Mouse (Mus musculus): Measurements from ENCODE around the gene Miga2.

Gene Miga2

DNA sequence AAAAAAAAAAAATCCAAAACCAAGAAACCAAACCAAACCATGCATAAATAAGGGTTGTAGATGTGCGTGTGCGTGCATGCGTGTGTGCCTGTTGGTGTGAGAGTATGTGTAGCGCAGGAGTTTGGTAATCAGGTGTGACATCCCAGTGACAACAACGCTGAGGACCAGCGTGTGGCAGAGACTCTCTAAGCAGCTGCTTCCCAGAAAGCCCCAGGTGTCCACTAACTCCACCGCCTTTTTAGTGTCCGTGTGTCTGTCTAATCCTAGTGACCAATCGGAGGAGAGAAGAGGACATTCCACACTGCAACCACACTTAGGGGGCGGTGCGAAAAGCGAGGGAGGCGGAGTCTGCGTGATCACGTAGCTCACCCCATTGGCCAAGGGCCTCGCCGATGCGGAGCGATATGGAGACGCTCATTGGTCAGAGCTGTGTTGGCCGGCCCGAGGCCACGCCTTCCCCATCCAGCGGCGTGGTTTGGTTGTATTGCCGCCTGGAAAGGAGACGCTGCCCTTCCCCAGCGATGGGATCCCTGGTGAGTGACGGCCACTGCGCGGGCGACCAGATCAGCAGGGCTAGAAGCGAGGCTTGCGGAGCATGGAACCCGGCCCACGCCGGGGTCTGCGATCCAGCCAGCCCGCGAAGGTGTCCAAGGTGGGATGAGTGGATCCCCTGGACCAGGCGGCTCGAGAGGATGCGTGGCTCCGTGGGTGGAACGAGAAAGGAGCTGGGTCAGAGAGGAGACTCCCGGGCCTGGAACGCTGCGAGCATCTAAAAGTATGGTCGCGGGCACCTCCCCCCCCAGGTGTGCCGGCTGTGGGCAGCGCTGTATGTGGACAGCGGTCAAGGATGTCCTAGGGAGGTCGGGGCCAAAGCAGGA is at the start of gene Miga2:
Miga2 (plus strand) TSS at position 461 of the 878 bp plus-strand sequence.
- peak; percentile 87 to 93 for DNase-seq (ENCODE audit: low read depth in 2 of 2, low spot score in 2 of 2)

DNA sequence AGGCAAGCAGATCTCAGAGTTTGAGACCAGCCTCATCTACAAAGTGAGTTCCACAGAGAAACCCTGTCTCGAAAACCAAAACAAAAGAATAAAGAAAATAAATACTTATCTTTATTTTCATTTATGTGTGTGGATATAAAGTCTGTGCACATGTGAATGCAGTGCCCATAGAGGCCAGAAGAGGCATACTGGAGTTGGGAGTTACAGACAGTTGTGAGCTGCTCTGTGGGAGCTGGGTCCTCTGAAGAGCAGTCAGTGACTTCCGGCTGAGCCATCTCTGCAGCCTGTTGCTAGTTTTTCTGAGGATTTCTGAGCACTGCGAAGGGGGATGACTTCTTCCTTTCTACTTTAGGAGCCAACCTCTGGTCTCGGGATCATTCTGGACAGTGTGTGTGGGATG is 47.9 kb upstream of the Miga2 start:
- no peak for DNase-seq (ENCODE audit: low read depth in 2 of 2, low spot score in 2 of 2)

GRCm38 (mm10) chr2:30316955-30317354 is 47.1 kb upstream of the Miga2 start:
- no peak for DNase-seq (ENCODE audit: low read depth in 2 of 2, low spot score in 2 of 2)

DNA sequence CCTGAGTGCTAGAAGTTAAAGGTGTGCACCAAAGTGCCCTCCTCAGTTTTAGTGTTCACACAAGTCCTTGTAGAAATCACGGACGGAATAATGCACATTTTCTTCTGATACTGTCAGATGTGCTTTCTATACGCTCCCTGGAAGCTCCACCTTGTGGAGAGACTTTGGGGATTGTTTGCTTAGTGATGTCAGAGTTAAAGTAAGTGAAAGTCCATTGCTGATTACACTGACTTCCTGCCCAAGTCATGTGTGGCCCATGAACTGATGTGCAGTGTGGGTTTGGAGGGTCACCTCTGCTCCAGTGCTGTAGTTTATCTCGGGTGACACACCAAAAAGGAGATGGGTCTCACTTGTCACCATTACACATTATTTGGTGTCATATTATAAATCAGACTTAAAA is 44.8 kb upstream of the Miga2 start:
- DNase-seq (ENCODE audit: low read depth in 2 of 2, low spot score in 2 of 2): no peak

GRCm38 (mm10) chr2:30323111-30323510 is 40.9 kb upstream of the Miga2 start:
- DNase-seq (ENCODE audit: low read depth in 2 of 2, low spot score in 2 of 2): no peak

DNA sequence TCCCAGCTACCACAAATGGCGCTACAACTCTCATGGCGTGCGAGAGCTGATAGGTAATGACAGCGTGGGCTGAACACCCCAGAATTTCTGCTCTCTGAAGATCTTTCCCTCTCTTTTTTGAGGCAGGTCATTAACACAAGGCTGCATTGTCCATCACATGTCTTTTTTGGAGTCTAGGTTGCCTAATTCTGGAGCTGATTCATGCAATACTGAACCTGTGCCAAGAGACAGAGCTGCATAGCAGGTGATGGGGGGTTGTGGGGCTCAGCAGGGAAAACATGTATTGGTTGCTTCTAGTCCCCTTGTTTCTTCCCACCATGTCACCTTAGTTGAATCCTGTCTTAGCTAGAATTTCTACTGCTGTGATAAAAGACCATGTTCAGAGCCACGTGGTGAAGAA is 38.7 kb upstream of the Miga2 start:
- no peak for DNase-seq (ENCODE audit: low read depth in 2 of 2, low spot score in 2 of 2)

DNA sequence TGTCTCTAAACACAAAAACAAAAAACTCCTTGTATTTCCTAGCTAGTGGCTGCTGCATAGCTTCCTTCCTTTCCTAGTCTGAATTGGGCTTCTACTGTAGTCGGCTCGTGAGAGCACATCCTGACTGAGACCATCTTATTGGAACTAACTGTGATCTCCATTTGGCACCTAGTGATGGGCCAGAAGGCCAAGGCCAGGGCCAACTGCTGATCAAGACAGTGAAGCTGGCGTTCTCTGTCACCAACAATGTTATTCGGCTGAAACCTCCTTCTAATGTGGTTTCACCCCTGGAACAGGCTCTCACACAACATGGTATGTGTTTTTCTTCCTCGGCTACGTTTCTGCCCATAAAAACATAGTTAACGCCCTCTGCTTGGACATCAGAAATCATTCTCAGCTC is 36.8 kb upstream of the Miga2 start:
- DNase-seq (ENCODE audit: low read depth in 2 of 2, low spot score in 2 of 2): no peak

GRCm38 (mm10) chr2:30328791-30329190 is 35.2 kb upstream of the Miga2 start:
- DNase-seq (ENCODE audit: low read depth in 2 of 2, low spot score in 2 of 2): no peak

- no peak for DNase-seq (ENCODE audit: low read depth in 2 of 2, low spot score in 2 of 2)
Measured at GRCm38 (mm10) chr2:30335324-30335723, 28.7 kb upstream of the Miga2 start.

DNA sequence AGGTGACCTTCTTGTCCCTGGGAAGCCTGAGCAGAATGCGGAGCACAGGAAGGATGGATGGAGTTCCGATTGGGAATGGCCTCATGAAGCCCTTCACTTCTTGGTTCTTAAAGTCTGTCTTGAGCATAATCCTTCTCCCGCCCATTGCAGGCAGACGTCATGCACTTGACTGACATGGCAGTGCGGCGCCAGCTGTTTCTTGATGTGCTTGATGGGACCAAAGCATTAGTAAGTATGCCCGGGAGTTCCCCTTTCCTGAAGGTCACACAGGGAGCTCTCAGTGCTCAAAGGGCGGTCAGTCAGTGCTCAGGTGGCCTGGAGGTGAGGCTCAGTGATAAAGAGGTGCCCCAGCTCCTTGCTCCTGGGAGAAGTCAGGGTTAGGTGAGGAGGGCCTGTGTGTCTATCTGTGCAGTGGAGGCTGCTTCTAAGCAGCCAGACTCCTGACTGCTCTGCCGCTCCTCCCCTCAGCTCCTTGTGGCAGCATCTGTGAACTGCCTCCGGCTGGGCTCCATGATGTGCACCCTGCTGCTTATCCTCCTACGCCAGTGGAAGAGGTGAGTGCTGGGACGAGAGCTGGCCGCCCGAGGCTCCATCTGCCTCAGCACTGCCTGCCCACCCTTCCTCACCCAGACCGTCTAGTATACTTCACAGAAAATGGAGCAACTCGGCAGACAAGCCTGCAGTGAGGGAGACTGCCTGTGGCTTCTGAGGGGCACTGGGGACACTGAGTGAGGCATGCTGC is 27.7 kb upstream of the Miga2 start:
- DNase-seq (ENCODE audit: low read depth in 2 of 2, low spot score in 2 of 2): no peak

- no peak for DNase-seq (ENCODE audit: low read depth in 2 of 2, low spot score in 2 of 2)
Measured at GRCm38 (mm10) chr2:30337179-30337578, 26.9 kb upstream of the Miga2 start.

DNA sequence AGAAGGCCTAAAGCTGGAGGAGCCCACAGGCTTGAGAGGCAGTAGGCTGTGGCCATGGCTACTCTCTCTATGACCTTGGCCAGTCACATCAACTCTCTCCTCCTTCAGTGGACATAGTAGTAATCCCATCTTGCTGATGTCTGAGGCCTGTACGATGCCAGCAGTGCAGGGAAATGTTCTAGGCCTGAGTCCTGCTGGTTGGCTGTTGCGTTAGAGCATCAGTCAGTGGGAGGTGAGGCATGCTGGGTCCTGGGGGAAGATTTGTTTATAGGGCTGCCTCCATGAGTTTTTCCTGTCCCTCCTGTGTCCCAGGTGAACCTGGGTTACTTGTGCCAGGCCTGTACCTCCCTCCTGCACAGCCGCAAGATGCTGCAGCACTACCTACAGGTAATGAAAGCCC is 22.0 kb upstream of the Miga2 start:
- DNase-seq (ENCODE audit: low read depth in 2 of 2, low spot score in 2 of 2): no peak

DNA sequence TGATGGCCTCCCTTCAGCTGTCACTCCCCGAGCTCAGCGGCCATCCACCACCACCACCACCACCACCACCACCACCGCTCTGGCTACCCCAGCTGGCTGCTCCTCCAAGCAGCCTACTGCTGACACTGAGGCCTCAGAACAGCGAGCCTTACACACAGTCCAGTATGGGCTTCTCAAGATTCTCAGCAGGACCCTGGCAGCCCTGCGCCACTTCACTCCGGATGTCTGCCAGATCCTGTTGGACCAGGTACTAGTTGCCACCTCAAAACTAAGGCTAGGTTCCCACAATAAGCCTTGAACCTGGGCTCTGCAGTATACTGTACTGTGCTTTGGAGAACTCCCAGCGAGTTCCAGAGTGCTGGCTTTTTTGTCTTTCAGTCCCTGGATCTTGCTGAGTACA is 21.5 kb upstream of the Miga2 start:
- no peak for DNase-seq (ENCODE audit: low read depth in 2 of 2, low spot score in 2 of 2)

- DNase-seq (ENCODE audit: low read depth in 2 of 2, low spot score in 2 of 2): no peak
Measured at GRCm38 (mm10) chr2:30343601-30344137, 20.4 kb upstream of the Miga2 start.

GRCm38 (mm10) chr2:30345971-30346676 is 17.9 kb upstream of the Miga2 start:
- no peak for DNase-seq (ENCODE audit: low read depth in 2 of 2, low spot score in 2 of 2)

DNA sequence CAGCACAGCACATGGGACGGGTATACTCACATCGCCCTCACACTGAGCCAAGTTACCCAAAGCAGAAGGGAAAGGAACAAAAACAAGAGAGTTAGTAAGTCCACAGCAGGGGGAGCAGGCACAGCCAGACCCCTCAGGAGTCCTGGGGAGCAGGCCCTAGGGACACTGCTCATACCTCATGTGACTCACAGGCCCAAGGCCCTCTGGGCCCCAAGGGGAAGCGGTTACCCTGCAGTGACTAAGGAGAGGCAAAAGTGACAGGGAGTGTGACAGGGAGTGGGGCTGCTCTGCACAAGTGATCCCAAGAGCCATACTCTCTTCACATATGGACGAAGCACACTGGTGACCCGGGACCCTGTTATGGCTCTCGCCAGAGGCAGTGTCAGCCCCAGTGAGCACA is 14.8 kb upstream of the Miga2 start:
- DNase-seq (ENCODE audit: low read depth in 2 of 2, low spot score in 2 of 2): no peak

- DNase-seq (ENCODE audit: low read depth in 2 of 2, low spot score in 2 of 2): no peak
Measured at GRCm38 (mm10) chr2:30351149-30351548, 12.9 kb upstream of the Miga2 start.

GRCm38 (mm10) chr2:30355861-30356260 is 8.2 kb upstream of the Miga2 start:
- DNase-seq (ENCODE audit: low read depth in 2 of 2, low spot score in 2 of 2): no peak

DNA sequence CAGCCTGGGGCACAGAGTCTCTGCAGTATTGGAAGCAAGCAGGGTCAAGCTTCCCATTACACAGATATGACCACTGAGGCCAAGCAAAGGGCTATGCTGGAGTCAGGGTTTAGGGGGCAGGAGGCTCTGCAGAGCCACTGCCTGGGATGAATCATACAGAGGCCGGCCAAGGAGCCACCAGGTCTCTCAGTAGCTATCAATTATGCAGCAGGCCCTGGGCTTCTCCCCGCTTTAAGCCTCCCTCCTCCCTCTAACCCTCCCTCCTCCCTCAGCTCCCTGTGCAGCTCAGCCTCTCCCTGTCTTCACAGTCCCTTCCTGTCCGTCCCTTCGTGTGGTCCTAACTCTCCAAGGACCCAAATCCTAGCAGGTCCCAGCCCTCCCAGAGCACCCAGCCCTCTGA is 7.8 kb upstream of the Miga2 start:
- DNase-seq (ENCODE audit: low read depth in 2 of 2, low spot score in 2 of 2): no peak

DNA sequence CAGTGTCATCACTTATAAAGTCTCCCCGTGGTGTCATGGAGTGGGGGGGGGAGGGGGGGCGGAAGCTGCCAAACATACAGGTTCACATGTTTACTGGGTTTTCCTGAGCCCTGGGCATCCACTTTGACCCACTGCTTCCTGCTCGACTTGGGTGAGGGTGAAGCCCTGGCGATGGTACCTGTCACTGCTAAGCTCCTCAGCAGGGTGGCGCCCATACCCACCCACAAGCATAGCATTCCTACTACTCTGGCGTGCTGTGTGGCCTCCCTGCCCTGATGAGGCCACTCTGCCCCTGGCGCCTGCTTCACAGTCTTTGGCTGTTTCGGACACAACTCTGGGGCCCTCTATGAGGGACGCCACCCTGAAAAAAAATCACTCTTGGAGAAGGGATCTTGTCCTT is 7.1 kb upstream of the Miga2 start:
- no peak for DNase-seq (ENCODE audit: low read depth in 2 of 2, low spot score in 2 of 2)

Data from CD8-positive naive resting alpha-beta T cell, adult 2 months (primary cell).